In the genomic region with DNA sequence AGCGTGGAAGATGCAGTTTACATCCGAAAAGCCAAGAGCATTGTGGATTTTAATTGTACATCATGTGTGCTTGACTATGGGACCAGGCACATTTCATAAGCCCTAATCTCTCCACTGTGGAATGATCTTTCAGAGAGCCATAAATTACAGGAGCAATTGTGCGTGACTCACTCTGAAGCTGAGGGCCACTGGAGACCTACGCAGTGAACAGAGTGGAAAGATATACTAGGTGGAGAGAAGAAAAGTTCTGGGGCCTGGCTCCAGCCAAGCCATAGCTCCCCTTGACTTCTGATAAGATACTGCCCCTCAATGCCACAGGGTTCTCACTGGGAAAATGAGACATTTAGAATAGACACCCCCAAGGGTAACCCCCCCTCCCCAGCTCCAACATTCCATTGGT, we compare ENCODE assay signal across 20 mouse cellular contexts. TPM values are rescaled to one million over a fixed set of nuclear protein-coding genes. Genes with fewer than 3 reads are reported as not detected.
DNase-seq lines count a peak whose midpoint lies in the region.
"Had no signal": no experiment of that assay in that cellular context is flagged by ENCODE, and none has a peak within 500 bp of the region (broad histone marks: within the 10 kb centered on the region; RNA-seq: fewer than 3 reads in every experiment).

No protein-coding gene starts in this region.

- peak; percentile 90 for DNase-seq in heart, adult 11 months
- no peak for DNase-seq in heart, postnatal 36 days
- DNase-seq in ovary, adult 18-20 months (ENCODE audit: low spot score), result peak; percentile 9
- DNase-seq in ovary, postnatal 36 days (ENCODE audit: low spot score), result no peak
- DNase-seq in adrenal gland, postnatal 14 days, result peak; percentile 42
- DNase-seq in skeletal muscle tissue, adult 2 months (ENCODE audit: low read depth, low spot score), result peak; percentile 8
- no peak for DNase-seq in frontal cortex, postnatal 10 days (ENCODE audit: low spot score in 2 of 2)
- DNase-seq: B cell, adult 2 months; cerebellum, adult 11 months; cerebellum, postnatal 10 days; forebrain, postnatal 0 days; heart, postnatal 4 days; lung, embryonic 14.5 days; lung, postnatal 36 days; right cerebral cortex, adult 18-20 months; right cerebral cortex, postnatal 4 days; thymus, adult 2 months had no signal

- intact Hi-C loops in heart, postnatal 36 days (cut with DNase I), result no loop called here

RNA-seq across cellular contexts. Expression of a gene that starts 13.7 kb away (rescaled TPM):
- under 1 TPM; 0.43 to 0.47 TPM for total RNA-seq in heart, postnatal 36 days (2021)
- total RNA-seq in adrenal gland, postnatal 14 days (2021), result 0.49 TPM in 1 of 2 replicates, not detected in the other
- total RNA-seq: CH12.LX; G1E; megakaryocyte-erythroid progenitor cell, adult 5-6 weeks had no signal

Comparison
In these comparisons a context has a peak if more than half of its experiments do, and no peak if none do; other contexts are left out.
1. DNase-seq: peak in heart, adult 11 months (single experiment), ovary, adult 18-20 months (single experiment), adrenal gland, postnatal 14 days (single experiment) and skeletal muscle tissue, adult 2 months (single experiment); none in heart, postnatal 36 days (0 of 2), ovary, postnatal 36 days (single experiment) and frontal cortex, postnatal 10 days (0 of 2).